Mouse (Mus musculus) embryonic facial prominence, embryonic 13.5 days (tissue): ENCODE measurements around the gene Cox6a2. TPM values are rescaled to one million over a fixed set of nuclear protein-coding genes. Genes with fewer than 3 reads are reported as not detected.

ENCODE experiments used
- ATAC-seq: fragments of 200-750 bp; cut with Nextera tagmentation; 2 replicates; pipeline ENCODE4 v1.8.0; 2017; ENCODE audit warnings: low read depth; ENCODE audit not compliant: insufficient number of reproducible peaks, insufficient read depth, low FRiP score, low TSS enrichment
- H3K27ac ChIP-seq: fragments of 300-500 bp; sonication (generic); 2 replicates; pipeline ENCODE4 v1.5.1; 2015; ENCODE audit warnings: moderate library complexity, mild to moderate bottlenecking, inconsistent platforms
- H3K27me3 ChIP-seq: fragments of 300-500 bp; sonication (generic); 2 replicates; pipeline ENCODE4 v1.6.1; 2015; ENCODE audit warnings: mild to moderate bottlenecking, inconsistent platforms
- H3K36me3 ChIP-seq: fragments of 300-500 bp; sonication (generic); 2 replicates; pipeline ENCODE4 v1.6.1; 2015; ENCODE audit warnings: mild to moderate bottlenecking, inconsistent platforms
- H3K4me1 ChIP-seq: fragments of 300-500 bp; sonication (generic); 2 replicates; pipeline ENCODE4 v1.6.1; 2015; ENCODE audit warnings: inconsistent platforms
- H3K4me2 ChIP-seq: fragments of 300-500 bp; sonication (generic); 2 replicates; pipeline ENCODE4 v1.6.1; 2015; ENCODE audit warnings: moderate library complexity, mild to moderate bottlenecking, inconsistent platforms
- H3K4me3 ChIP-seq: fragments of 300-500 bp; sonication (generic); 2 replicates; pipeline ENCODE4 v1.5.1; 2015; ENCODE audit warnings: mild to moderate bottlenecking, inconsistent platforms
- H3K9ac ChIP-seq: fragments of 300-500 bp; sonication (generic); 2 replicates; pipeline ENCODE4 v1.6.1; 2015; ENCODE audit warnings: mild to moderate bottlenecking, inconsistent platforms
- H3K9me3 ChIP-seq: fragments of 300-500 bp; sonication (generic); 2 replicates; pipeline ENCODE4 v1.6.1; 2016; ENCODE audit warnings: inconsistent platforms
- WGBS: fragments of 180-500 bp; shearing (Covaris S2); methylation state at CpG from one replicate; pipeline ENCODE4 v1.1.7; 2015; ENCODE audit warnings: mixed read lengths; 5-methylcytosine and 5-hydroxymethylcytosine counted together
- polyA plus RNA-seq: library from polyadenylated mRNA; unstranded; fragments of >200 nt; fragmentation: Nextera tagmentation; extraction: Ambion mirVana; gene quantifications from 2 replicates; pipeline ENCODE4 v1.2.1, GENCODE M21; 2015

The Cox6a2 gene
- polyA plus RNA-seq, 1 experiment from 2014 or later = 2.6 TPM

DNA sequence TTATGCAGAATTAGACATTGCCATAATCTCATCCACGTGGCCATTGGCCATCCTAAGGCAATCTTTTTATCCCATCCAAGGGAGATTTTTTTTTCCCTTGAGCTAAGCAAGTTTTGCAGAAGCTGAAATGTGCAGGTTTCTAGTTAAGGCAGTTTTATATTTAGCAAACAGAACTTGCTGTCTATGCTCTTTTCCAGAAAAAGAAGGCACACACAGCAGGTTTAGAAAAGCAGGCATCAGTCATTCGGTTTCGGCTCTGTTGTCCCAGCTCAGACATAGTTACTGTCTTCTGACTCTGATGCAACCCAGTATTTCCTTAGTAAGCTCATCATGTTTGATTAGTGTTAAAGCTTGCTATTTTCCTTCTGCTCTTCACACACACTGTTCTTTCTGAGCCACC is 14.7 kb upstream of the Cox6a2 start:
- H3K27ac ChIP-seq = no peak overlapping the region
- no peak overlapping the region for H3K4me2 ChIP-seq
- no peak for ATAC-seq
- no peaks in the 10 kb centered on the region for H3K36me3 ChIP-seq
- H3K4me3 ChIP-seq = no peak overlapping the region
- H3K4me1 ChIP-seq = no peaks in the 10 kb centered on the region
- H3K9me3 ChIP-seq = no peaks in the 10 kb centered on the region
- WGBS = 84% methylated on average over 3 of the region's 3 CpGs
- no peak overlapping the region for H3K9ac ChIP-seq
- no peaks in the 10 kb centered on the region for H3K27me3 ChIP-seq

DNA sequence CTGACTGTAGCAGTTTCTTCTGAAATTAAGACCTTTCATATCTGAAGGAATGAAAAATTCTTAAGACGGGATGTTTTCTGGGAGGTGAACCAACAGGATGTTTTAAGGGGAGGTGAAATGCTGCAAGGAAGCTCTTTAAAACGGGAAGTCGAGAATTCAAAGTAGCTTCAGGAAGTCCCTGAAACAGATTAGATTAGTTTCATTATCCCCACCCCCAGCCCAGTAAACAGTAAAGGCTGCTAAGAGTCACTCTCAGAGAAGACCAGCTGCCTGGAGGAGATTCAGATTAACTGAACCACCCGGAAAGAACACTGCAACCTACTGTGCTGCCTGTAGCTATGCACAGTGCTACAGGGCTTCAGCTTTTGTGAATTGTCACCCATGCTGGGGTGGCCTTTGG is 13.8 kb upstream of the Cox6a2 start:
- Histone ChIP-seq H3K4me2 (no peak overlapping the region), H3K4me1 (no peaks in the 10 kb centered on the region), H3K4me3 (no peak overlapping the region), H3K9ac (no peak overlapping the region), H3K27ac (no peak overlapping the region), H3K9me3 (no peaks in the 10 kb centered on the region), H3K27me3 (no peaks in the 10 kb centered on the region), H3K36me3 (no peaks in the 10 kb centered on the region)
- WGBS = 78% methylated on average over 4 of the region's 4 CpGs
- no peak for ATAC-seq

DNA sequence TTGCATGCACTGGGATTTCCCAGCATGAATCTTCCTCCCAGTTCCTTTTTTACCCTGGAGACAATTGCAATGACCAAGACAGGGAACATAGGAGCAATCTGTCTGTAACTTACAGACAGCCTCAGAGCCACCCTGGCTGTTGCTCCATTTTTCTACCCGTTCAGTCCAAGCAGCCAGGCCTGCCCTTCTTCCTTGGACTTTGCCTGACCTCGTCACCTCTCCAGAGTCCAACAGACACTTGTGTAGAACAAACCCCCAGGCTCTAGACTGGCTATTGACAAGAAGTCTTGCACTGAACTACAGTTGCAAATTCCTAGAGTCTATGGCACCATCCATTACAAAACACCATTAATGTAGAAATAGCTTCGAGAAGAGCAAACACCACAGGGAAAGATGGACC is 3.6 kb upstream of the Cox6a2 start:
- Histone ChIP-seq H3K4me1 (peaks cover 3% of the 10 kb centered on the region; the same call in 1 of the 2 replicates), H3K27ac (no peak overlapping the region), H3K36me3 (no peaks in the 10 kb centered on the region), H3K4me3 (no peak overlapping the region), H3K4me2 (no peak overlapping the region), H3K9me3 (no peaks in the 10 kb centered on the region), H3K9ac (no peak overlapping the region), H3K27me3 (no peaks in the 10 kb centered on the region; the same call in 1 of the 2 replicates)
- WGBS = 47% methylated on average over 3 of the region's 3 CpGs
- ATAC-seq = no peak

- Histone ChIP-seq H3K27ac (no peak overlapping the region), H3K4me1 (peaks cover 5% of the 10 kb centered on the region; the same call in 1 of the 2 replicates), H3K27me3 (no peaks in the 10 kb centered on the region; the same call in 1 of the 2 replicates), H3K9ac (no peak overlapping the region), H3K4me2 (no peak overlapping the region), H3K36me3 (no peaks in the 10 kb centered on the region), H3K4me3 (no peak overlapping the region), H3K9me3 (no peaks in the 10 kb centered on the region)
- ATAC-seq = no peak
- 7% methylated on average over 4 of the region's 4 CpGs for WGBS
These were observed 2.0 kb upstream of the Cox6a2 start for GRCm38 (mm10) chr7:128208187-128208586.

- Histone ChIP-seq H3K4me3 (no peak overlapping the region), H3K9ac (no peak overlapping the region), H3K4me2 (no peak overlapping the region), H3K36me3 (no peaks in the 10 kb centered on the region), H3K9me3 (no peaks in the 10 kb centered on the region), H3K27ac (no peak overlapping the region), H3K4me1 (peaks cover 5% of the 10 kb centered on the region; the same call in 1 of the 2 replicates), H3K27me3 (no peaks in the 10 kb centered on the region; the same call in 1 of the 2 replicates)
- no peak for ATAC-seq
- WGBS = 79% methylated on average over 18 of the region's 18 CpGs
These were observed 492 bp downstream of the Cox6a2 start for GRCm38 (mm10) chr7:128205695-128206094.

DNA sequence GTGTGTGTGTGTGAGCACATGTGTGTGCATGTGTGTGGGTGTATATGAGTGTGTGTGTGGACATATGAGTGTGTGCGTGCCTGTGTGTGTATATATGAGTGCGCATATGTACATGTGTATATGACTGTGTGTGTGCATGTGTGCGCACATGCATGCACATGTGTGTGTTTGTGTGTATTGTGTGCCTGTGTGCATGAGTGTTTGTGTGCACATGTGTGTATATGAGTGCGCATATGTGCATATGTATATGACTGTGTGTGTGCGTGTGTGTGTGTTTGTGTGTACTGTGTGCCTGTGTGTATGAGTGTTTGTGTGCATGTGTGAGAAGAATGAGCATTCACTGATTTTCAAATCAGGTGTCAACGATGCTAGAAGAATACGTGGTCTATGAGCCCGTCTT is 2.0 kb downstream of the Cox6a2 start:
- no peak for ATAC-seq
- no peak overlapping the region for H3K4me3 ChIP-seq
- 87% methylated on average over 8 of the region's 8 CpGs for WGBS
- no peak overlapping the region for H3K4me2 ChIP-seq
- H3K27me3 ChIP-seq = no peaks in the 10 kb centered on the region; the same call in 1 of the 2 replicates
- no peak overlapping the region for H3K27ac ChIP-seq
- H3K9ac ChIP-seq = no peak overlapping the region
- peaks cover 5% of the 10 kb centered on the region; the same call in 1 of the 2 replicates for H3K4me1 ChIP-seq
- H3K36me3 ChIP-seq = no peaks in the 10 kb centered on the region
- no peaks in the 10 kb centered on the region for H3K9me3 ChIP-seq

GRCm38 (mm10) chr7:128203071-128203470 is 3.1 kb downstream of the Cox6a2 start:
- ATAC-seq = no peak
- Histone ChIP-seq H3K36me3 (no peaks in the 10 kb centered on the region), H3K9ac (no peak overlapping the region), H3K9me3 (no peaks in the 10 kb centered on the region), H3K4me2 (no peak overlapping the region), H3K27me3 (no peaks in the 10 kb centered on the region; the same call in 1 of the 2 replicates), H3K4me3 (no peak overlapping the region), H3K27ac (no peak overlapping the region), H3K4me1 (peaks cover 5% of the 10 kb centered on the region; the same call in 1 of the 2 replicates)
- 88% methylated on average over 9 of the region's 9 CpGs for WGBS

DNA sequence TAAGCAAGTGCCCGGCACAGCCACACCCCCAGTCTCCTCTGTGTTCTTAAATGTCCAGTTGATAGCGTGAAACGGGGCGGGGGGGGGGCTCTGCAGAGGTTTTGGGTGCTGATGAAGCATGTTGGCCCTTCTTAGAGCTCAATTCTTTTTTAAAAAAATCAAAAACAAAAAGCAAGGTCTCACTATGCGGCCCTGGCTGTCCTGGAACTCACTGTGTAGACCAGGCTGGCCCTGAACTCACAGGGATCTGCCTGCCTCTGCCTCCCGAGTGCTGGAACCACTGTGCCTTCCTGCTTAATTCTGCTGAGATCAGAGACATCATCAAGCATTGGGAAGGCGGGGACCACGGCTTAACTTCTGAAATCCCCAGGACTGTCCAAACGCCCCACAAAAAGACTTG is 4.6 kb downstream of the Cox6a2 start:
- Histone ChIP-seq H3K27ac (no peak overlapping the region), H3K27me3 (no peaks in the 10 kb centered on the region; the same call in 1 of the 2 replicates), H3K4me3 (no peak overlapping the region), H3K4me1 (peaks cover 5% of the 10 kb centered on the region; the same call in 1 of the 2 replicates), H3K9me3 (no peaks in the 10 kb centered on the region), H3K4me2 (no peak overlapping the region), H3K9ac (no peak overlapping the region), H3K36me3 (no peaks in the 10 kb centered on the region)
- ATAC-seq = no peak
- 86% methylated on average over 9 of the region's 9 CpGs for WGBS

DNA sequence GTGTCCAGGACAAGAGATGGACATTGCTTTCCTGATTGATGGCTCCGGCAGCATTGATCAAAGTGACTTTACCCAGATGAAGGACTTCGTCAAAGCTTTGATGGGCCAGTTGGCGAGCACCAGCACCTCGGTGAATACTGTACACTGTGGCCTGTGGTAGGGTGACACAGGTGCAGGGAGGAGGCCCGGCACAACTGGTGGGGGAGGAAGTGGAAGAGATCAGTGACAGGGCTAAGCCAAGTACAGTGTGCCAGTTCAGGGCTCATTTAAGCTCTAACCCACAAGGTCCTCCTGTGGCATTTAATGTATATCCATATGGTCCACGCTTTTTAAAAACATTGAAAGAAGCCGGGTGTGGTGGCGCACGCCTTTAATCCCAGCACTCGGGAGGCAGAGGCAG is 24.5 kb downstream of the Cox6a2 start:
- Histone ChIP-seq H3K9ac (no peak overlapping the region), H3K9me3 (no peaks in the 10 kb centered on the region), H3K4me2 (no peak overlapping the region), H3K4me3 (no peak overlapping the region), H3K27ac (no peak overlapping the region), H3K36me3 (no peaks in the 10 kb centered on the region), H3K27me3 (no peaks in the 10 kb centered on the region), H3K4me1 (no peaks in the 10 kb centered on the region)
- ATAC-seq = no peak
- 91% methylated on average over 10 of the region's 10 CpGs for WGBS

DNA sequence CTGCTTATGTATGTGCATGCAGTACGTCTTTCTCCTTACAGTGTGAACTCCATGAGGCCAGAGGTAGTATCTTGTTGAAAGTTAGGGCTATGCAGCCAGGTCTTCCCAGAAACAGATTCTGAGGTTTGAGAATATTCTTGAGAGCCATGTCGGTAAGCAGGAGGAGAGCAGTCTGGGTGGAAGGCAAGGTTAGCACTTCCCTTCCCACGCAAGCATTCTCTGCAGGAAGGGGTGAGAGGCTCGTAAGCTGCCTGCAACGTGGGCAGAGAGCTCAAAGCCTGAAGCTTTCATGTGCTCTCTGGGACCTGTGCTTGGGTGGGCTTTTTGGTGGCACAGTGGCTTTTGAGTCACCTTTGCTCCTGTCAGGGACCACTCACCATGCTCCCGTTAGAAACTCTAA is 25.6 kb downstream of the Cox6a2 start:
- H3K9ac ChIP-seq = no peak overlapping the region
- WGBS = 77% methylated on average over 6 of the region's 6 CpGs
- no peaks in the 10 kb centered on the region for H3K36me3 ChIP-seq
- no peak overlapping the region for H3K4me2 ChIP-seq
- H3K27me3 ChIP-seq = no peaks in the 10 kb centered on the region
- ATAC-seq = no peak
- H3K4me3 ChIP-seq = no peak overlapping the region
- no peaks in the 10 kb centered on the region for H3K4me1 ChIP-seq
- H3K9me3 ChIP-seq = no peaks in the 10 kb centered on the region
- no peak overlapping the region for H3K27ac ChIP-seq

- no peak overlapping the region for H3K9ac ChIP-seq
- no peaks in the 10 kb centered on the region for H3K27me3 ChIP-seq
- H3K4me3 ChIP-seq = no peak overlapping the region
- no peak overlapping the region for H3K27ac ChIP-seq
- H3K36me3 ChIP-seq = no peaks in the 10 kb centered on the region
- H3K4me2 ChIP-seq = no peak overlapping the region
- WGBS = 80% methylated on average over 7 of the region's 7 CpGs
- H3K4me1 ChIP-seq = no peaks in the 10 kb centered on the region
- no peak for ATAC-seq
- no peaks in the 10 kb centered on the region for H3K9me3 ChIP-seq
These were observed 26.1 kb downstream of the Cox6a2 start for GRCm38 (mm10) chr7:128180126-128180525.

DNA sequence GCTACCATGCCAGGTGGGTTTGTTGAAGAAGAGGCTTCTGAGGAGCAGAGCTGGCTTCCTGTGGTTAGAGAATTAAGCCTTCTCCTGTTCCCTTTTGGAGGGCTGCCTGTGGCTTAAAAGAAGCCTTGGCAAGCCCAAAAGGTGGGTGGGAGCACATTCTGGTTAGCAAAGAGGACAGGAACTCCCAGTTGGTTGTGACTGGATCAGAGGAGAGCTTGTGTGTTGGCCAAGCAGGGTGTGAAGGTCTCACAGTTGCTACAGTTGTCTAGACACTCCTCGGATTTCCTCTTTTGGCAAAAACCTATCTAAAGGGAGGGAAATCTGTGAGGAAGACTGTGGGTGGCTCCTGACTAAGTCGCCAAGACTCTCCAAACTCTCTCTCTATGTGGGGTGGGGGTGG is 27.8 kb downstream of the Cox6a2 start:
- Histone ChIP-seq H3K9ac (no peak overlapping the region), H3K27ac (no peak overlapping the region), H3K36me3 (no peaks in the 10 kb centered on the region), H3K4me3 (no peak overlapping the region), H3K9me3 (no peaks in the 10 kb centered on the region), H3K4me2 (no peak overlapping the region), H3K4me1 (no peaks in the 10 kb centered on the region), H3K27me3 (no peaks in the 10 kb centered on the region)
- no peak for ATAC-seq
- 82% methylated on average over 2 of the region's 2 CpGs for WGBS

DNA sequence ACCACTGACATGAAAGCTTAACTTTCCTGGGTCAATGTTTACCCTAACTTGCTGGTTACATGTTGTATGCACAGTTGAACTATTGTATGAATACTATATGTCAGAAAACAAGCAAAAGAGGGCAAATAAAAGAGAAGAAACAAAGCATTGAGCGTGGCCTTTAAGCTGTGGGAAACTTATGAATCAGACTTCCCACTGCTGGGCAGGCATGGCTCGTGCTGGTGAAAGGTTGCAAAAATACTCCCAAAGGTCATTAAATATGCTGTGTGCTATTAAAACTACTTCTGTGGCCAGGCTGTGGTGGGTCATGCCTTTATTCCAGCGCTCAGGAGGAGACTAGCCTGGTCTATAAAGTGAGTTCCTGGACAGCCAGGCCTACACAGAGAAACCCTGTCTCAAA is 36.2 kb downstream of the Cox6a2 start:
- H3K4me2 ChIP-seq = no peak overlapping the region
- no peaks in the 10 kb centered on the region for H3K9me3 ChIP-seq
- H3K9ac ChIP-seq = no peak overlapping the region
- no peak for ATAC-seq
- WGBS = 79% methylated on average over 3 of the region's 3 CpGs
- no peaks in the 10 kb centered on the region for H3K36me3 ChIP-seq
- H3K4me3 ChIP-seq = no peak overlapping the region
- no peaks in the 10 kb centered on the region for H3K27me3 ChIP-seq
- H3K27ac ChIP-seq = no peak overlapping the region
- H3K4me1 ChIP-seq = no peaks in the 10 kb centered on the region
